Mouse (Mus musculus): Measurements from ENCODE around the gene Pik3ap1. TPM values are rescaled to one million over a fixed set of nuclear protein-coding genes. Genes with fewer than 3 reads are reported as not detected.

Gene Pik3ap1
- polyA plus RNA-seq, 1 experiment = 19.2 TPM

GRCm38 (mm10) chr19:41301856-41302255 is 83.0 kb downstream of the Pik3ap1 start:
- TF ChIP-seq POLR2A (IDR thresholded peaks at IDR 0.05; ENCODE audit: borderline replicate concordance, control insufficient read depth, low read depth, low read length) (no peak), CTCF (IDR thresholded peaks at IDR 0.05; ENCODE audit: control insufficient read depth, insufficient read depth, low read length) (no peak)
- H3K27ac ChIP-seq (ENCODE audit: control insufficient read depth, insufficient read depth, low read depth, low read length, poor library complexity) = no peak overlapping the region
- H3K4me3 ChIP-seq (replicated peaks; ENCODE audit: control insufficient read depth, low read depth, low read length) = no peak overlapping the region
- no peaks in the 10 kb centered on the region; the same call in 1 of the 2 replicates for H3K4me1 ChIP-seq (ENCODE audit: control insufficient read depth, insufficient read depth, low read length)
- 87% methylated on average over 6 of the region's 6 CpGs for WGBS

GRCm38 (mm10) chr19:41299446-41299845 is 85.5 kb downstream of the Pik3ap1 start:
- no peak overlapping the region for H3K4me3 ChIP-seq (replicated peaks; ENCODE audit: control insufficient read depth, low read depth, low read length)
- no peaks in the 10 kb centered on the region for H3K4me1 ChIP-seq (ENCODE audit: control insufficient read depth, insufficient read depth, low read length)
- no peak overlapping the region for H3K27ac ChIP-seq (ENCODE audit: control insufficient read depth, insufficient read depth, low read depth, low read length, poor library complexity)
- TF ChIP-seq POLR2A (IDR thresholded peaks at IDR 0.05; ENCODE audit: borderline replicate concordance, control insufficient read depth, low read depth, low read length) (no peak), CTCF (IDR thresholded peaks at IDR 0.05; ENCODE audit: control insufficient read depth, insufficient read depth, low read length) (no peak)
- WGBS = 84% methylated on average over 8 of the region's 8 CpGs

DNA sequence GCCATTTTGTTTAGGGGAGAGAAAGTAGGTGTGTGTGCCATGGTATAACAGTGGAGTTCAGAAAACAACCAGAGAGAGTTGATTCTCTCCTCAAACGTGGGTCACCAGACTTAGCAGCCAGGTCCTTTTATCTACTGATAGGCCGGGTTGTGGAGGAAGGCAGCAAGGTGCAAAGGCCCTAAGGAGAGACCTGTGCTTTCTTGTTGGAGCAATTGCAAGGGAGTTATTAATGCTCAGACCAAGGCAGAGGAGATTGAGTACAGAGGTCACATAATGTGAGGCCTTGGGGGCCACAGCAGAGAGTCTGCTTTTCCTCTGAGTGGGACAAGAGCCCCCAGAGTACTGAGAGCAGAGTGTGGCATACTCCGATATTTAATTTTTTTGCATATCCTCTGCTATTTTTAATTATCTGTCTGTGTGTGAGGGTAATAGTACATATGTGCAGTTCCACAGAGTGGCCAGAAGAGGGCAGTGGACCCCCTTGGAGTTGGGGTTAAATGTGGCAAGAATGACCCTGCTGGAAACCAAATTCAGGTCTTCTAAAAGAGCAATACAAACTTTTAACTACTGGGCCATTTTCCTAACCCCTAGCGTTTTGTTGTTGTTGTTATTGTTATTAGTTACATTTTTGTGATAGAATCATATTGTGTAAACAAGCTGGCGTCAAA is 93.8 kb downstream of the Pik3ap1 start:
- WGBS = 70% methylated on average over 5 of the region's 5 CpGs
- no peak overlapping the region for H3K27ac ChIP-seq (ENCODE audit: control insufficient read depth, insufficient read depth, low read depth, low read length, poor library complexity)
- no peaks in the 10 kb centered on the region for H3K4me1 ChIP-seq (ENCODE audit: control insufficient read depth, insufficient read depth, low read length)
- H3K4me3 ChIP-seq (replicated peaks; ENCODE audit: control insufficient read depth, low read depth, low read length) = no peak overlapping the region
- TF ChIP-seq POLR2A (IDR thresholded peaks at IDR 0.05; ENCODE audit: borderline replicate concordance, control insufficient read depth, low read depth, low read length) (no peak), CTCF (IDR thresholded peaks at IDR 0.05; ENCODE audit: control insufficient read depth, insufficient read depth, low read length) (peak; percentile 73)

- WGBS = 89% methylated on average over 6 of the region's 6 CpGs
- H3K27ac ChIP-seq (ENCODE audit: control insufficient read depth, insufficient read depth, low read depth, low read length, poor library complexity) = no peak overlapping the region
- H3K4me1 ChIP-seq (ENCODE audit: control insufficient read depth, insufficient read depth, low read length) = no peaks in the 10 kb centered on the region
- no peak for TF ChIP-seq POLR2A (IDR thresholded peaks at IDR 0.05; ENCODE audit: borderline replicate concordance, control insufficient read depth, low read depth, low read length)
- no peak for TF ChIP-seq CTCF (IDR thresholded peaks at IDR 0.05; ENCODE audit: control insufficient read depth, insufficient read depth, low read length)
- H3K4me3 ChIP-seq (replicated peaks; ENCODE audit: control insufficient read depth, low read depth, low read length) = no peak overlapping the region
These were observed 96.3 kb downstream of the Pik3ap1 start for GRCm38 (mm10) chr19:41288568-41288967.

- TF ChIP-seq POLR2A (IDR thresholded peaks at IDR 0.05; ENCODE audit: borderline replicate concordance, control insufficient read depth, low read depth, low read length) = no peak
- TF ChIP-seq CTCF (IDR thresholded peaks at IDR 0.05; ENCODE audit: control insufficient read depth, insufficient read depth, low read length) = no peak
- H3K27ac ChIP-seq (ENCODE audit: control insufficient read depth, insufficient read depth, low read depth, low read length, poor library complexity) = no peak overlapping the region
- 87% methylated on average over 7 of the region's 7 CpGs for WGBS
- H3K4me1 ChIP-seq (ENCODE audit: control insufficient read depth, insufficient read depth, low read length) = no peaks in the 10 kb centered on the region
- H3K4me3 ChIP-seq (replicated peaks; ENCODE audit: control insufficient read depth, low read depth, low read length) = no peak overlapping the region
These were observed 97.7 kb downstream of the Pik3ap1 start for GRCm38 (mm10) chr19:41287224-41287623.

- WGBS = 69% methylated on average over 6 of the region's 6 CpGs
- Histone ChIP-seq H3K4me1 (ENCODE audit: control insufficient read depth, insufficient read depth, low read length) (no peaks in the 10 kb centered on the region; the same call in 1 of the 2 replicates), H3K27ac (ENCODE audit: control insufficient read depth, insufficient read depth, low read depth, low read length, poor library complexity) (no peak overlapping the region), H3K4me3 (replicated peaks; ENCODE audit: control insufficient read depth, low read depth, low read length) (no peak overlapping the region)
- TF ChIP-seq CTCF (IDR thresholded peaks at IDR 0.05; ENCODE audit: control insufficient read depth, insufficient read depth, low read length) (no peak), POLR2A (IDR thresholded peaks at IDR 0.05; ENCODE audit: borderline replicate concordance, control insufficient read depth, low read depth, low read length) (no peak)
These were observed 100.4 kb downstream of the Pik3ap1 start for GRCm38 (mm10) chr19:41284515-41284914.

DNA sequence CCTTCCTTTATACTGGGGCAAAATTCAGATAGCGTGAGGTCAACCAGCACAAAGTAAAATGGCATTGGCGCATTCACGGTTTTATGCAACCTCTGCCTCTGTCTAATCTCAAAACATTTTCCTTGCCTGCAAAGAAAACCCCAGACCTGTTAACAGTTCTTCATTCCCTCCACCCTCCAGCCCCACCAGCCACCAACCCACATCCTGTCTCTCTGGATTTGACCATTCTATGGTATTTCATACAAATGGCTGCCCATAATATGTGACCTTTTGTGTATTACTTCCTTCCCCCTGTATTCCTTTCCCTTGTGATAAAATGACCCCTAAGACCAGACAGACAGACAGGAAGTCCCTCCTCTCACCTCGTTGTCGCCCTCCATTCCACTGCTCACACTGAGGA is 102.2 kb downstream of the Pik3ap1 start:
- TF ChIP-seq CTCF (IDR thresholded peaks at IDR 0.05; ENCODE audit: control insufficient read depth, insufficient read depth, low read length) (no peak), POLR2A (IDR thresholded peaks at IDR 0.05; ENCODE audit: borderline replicate concordance, control insufficient read depth, low read depth, low read length) (no peak)
- Histone ChIP-seq H3K4me1 (ENCODE audit: control insufficient read depth, insufficient read depth, low read length) (peaks cover 2% of the 10 kb centered on the region; the same call in 1 of the 2 replicates), H3K4me3 (replicated peaks; ENCODE audit: control insufficient read depth, low read depth, low read length) (no peak overlapping the region), H3K27ac (ENCODE audit: control insufficient read depth, insufficient read depth, low read depth, low read length, poor library complexity) (no peak overlapping the region)
- WGBS = 12% methylated on average over 5 of the region's 5 CpGs

GRCm38 (mm10) chr19:41282216-41282615 is 102.7 kb downstream of the Pik3ap1 start:
- Histone ChIP-seq H3K4me3 (replicated peaks; ENCODE audit: control insufficient read depth, low read depth, low read length) (no peak overlapping the region), H3K4me1 (ENCODE audit: control insufficient read depth, insufficient read depth, low read length) (peaks cover 2% of the 10 kb centered on the region; the same call in 1 of the 2 replicates), H3K27ac (ENCODE audit: control insufficient read depth, insufficient read depth, low read depth, low read length, poor library complexity) (no peak overlapping the region)
- TF ChIP-seq CTCF (IDR thresholded peaks at IDR 0.05; ENCODE audit: control insufficient read depth, insufficient read depth, low read length) (no peak), POLR2A (IDR thresholded peaks at IDR 0.05; ENCODE audit: borderline replicate concordance, control insufficient read depth, low read depth, low read length) (no peak)
- 78% methylated on average over 4 of the region's 4 CpGs for WGBS

All from bone marrow, adult 2 months (tissue).